Mouse (Mus musculus): ENCODE data around the gene Rasal2. TPM values are rescaled to one million over a fixed set of nuclear protein-coding genes. Genes with fewer than 3 reads are reported as not detected.
"Not testable (repeated sequence)": the region's sequence is repeated elsewhere in the genome, so short reads cannot be mapped to it uniquely, and the experiment has no call there.

Rasal2 gene
- total RNA-seq, 2 experiments from 2014 or later: 13.3 to 16.9 TPM

- no peak for DNase-seq
Observed at GRCm38 (mm10) chr1:157243576-157244452, 168.6 kb downstream of the Rasal2 start.

- no peak for DNase-seq
Observed at GRCm38 (mm10) chr1:157239687-157240086, 172.7 kb downstream of the Rasal2 start.

GRCm38 (mm10) chr1:157236650-157237344, 175.6 kb downstream of the Rasal2 start:
- not testable (repeated sequence) for DNase-seq

GRCm38 (mm10) chr1:157233451-157233850, 178.9 kb downstream of the Rasal2 start:
- no peak for DNase-seq

- peak; percentile 73 to 74 for DNase-seq
Observed at GRCm38 (mm10) chr1:157232372-157232771, 180.0 kb downstream of the Rasal2 start.

GRCm38 (mm10) chr1:157231016-157231415, 181.4 kb downstream of the Rasal2 start:
- DNase-seq: peak in 1 of 2 experiments; percentile 7

- DNase-seq: no peak
Observed at GRCm38 (mm10) chr1:157230386-157230785, 182.0 kb downstream of the Rasal2 start.

- DNase-seq: no peak
Observed at GRCm38 (mm10) chr1:157225013-157225412, 187.4 kb downstream of the Rasal2 start.

- DNase-seq: no peak
Observed at GRCm38 (mm10) chr1:157220910-157221309, 191.5 kb downstream of the Rasal2 start.

GRCm38 (mm10) chr1:157220466-157220865, 191.9 kb downstream of the Rasal2 start:
- no peak for DNase-seq

GRCm38 (mm10) chr1:157208754-157209153, 203.6 kb downstream of the Rasal2 start:
- DNase-seq: no peak

- no peak for DNase-seq
Observed at GRCm38 (mm10) chr1:157205685-157206084, 206.7 kb downstream of the Rasal2 start.

GRCm38 (mm10) chr1:157183043-157183442, 229.4 kb downstream of the Rasal2 start:
- no peak for DNase-seq

- no peak for DNase-seq
Observed at GRCm38 (mm10) chr1:157182431-157182830, 230.0 kb downstream of the Rasal2 start.

- DNase-seq: no peak
Observed at GRCm38 (mm10) chr1:157181081-157181480, 231.3 kb downstream of the Rasal2 start.

- peak in 1 of 2 experiments; percentile 9 for DNase-seq
Observed at GRCm38 (mm10) chr1:157178988-157179764, 233.2 kb downstream of the Rasal2 start.

GRCm38 (mm10) chr1:157169292-157169691, 243.1 kb downstream of the Rasal2 start:
- no peak for DNase-seq

GRCm38 (mm10) chr1:157168891-157169290, 243.5 kb downstream of the Rasal2 start:
- DNase-seq: no peak

GRCm38 (mm10) chr1:157153781-157154180, 258.6 kb downstream of the Rasal2 start:
- DNase-seq: no peak

- no peak for DNase-seq
Observed at GRCm38 (mm10) chr1:157150107-157150506, 262.3 kb downstream of the Rasal2 start.

GRCm38 (mm10) chr1:157144621-157145020, 267.8 kb downstream of the Rasal2 start:
- DNase-seq: no peak

- no peak for DNase-seq
Observed at GRCm38 (mm10) chr1:157143326-157143932, 269.0 kb downstream of the Rasal2 start.
